26 mouse cellular contexts compared by ENCODE assay signal in genomic region chr4:35704126-35704525, GRCm38 (mm10).
DNase-seq lines count a peak whose midpoint lies in the region; ATAC-seq lines count a peak whose summit lies in the region.
"Had no signal": no experiment of that assay in that cellular context is flagged by ENCODE, and none has a peak within 500 bp of the region (broad histone marks: within the 10 kb centered on the region; RNA-seq: fewer than 3 reads in every experiment).

No protein-coding gene starts in this region.

- WGBS in embryonic facial prominence, embryonic 11.5 days: 26% methylated on average over 2 of the region's 2 CpGs
- WGBS in embryonic facial prominence, embryonic 10.5 days: 27% methylated on average over 2 of the region's 2 CpGs
- WGBS in neural tube, embryonic 11.5 days: 26% methylated on average over 2 of the region's 2 CpGs

- DNase-seq in embryonic facial prominence, embryonic 11.5 days (ENCODE audit: low spot score): peak; percentile 3
- DNase-seq in embryonic facial prominence, embryonic 10.5 days (ENCODE audit: low spot score): no peak
- no peak for DNase-seq in neural tube, embryonic 11.5 days (ENCODE audit: low spot score)
- no peak for DNase-seq in neural tube, embryonic 10.5 days (ENCODE audit: extremely low spot score, low spot score)
- DNase-seq in embryo, embryonic 11 days: peak; percentile 29
- DNase-seq in heart, adult 9 months (ENCODE audit: low spot score in 2 of 2): no peak
- no peak for DNase-seq in cerebellum, adult 9-11 months
- DNase-seq: adrenal gland, postnatal 10 days; adrenal gland, postnatal 36 days; B cell, adult 2 months; cerebellum, adult 18-20 months; cerebellum, adult 9-10 months; cerebellum, postnatal 25 days; gastrocnemius, postnatal 25 days; heart, adult 2 months had no signal

- H3K36me3 ChIP-seq in embryonic facial prominence, embryonic 11.5 days (replicated peaks; ENCODE audit: control insufficient read depth, insufficient read depth, low read depth, low read length): no peaks in the 10 kb centered on the region
- H3K36me3 ChIP-seq in embryonic facial prominence, embryonic 10.5 days (replicated peaks): no peaks in the 10 kb centered on the region
- H3K36me3 ChIP-seq in neural tube, embryonic 11.5 days (ENCODE audit: control insufficient read depth, insufficient read depth, low read length): no peaks in the 10 kb centered on the region
- H3K36me3 ChIP-seq: embryonic facial prominence, embryonic 13.5 days; forebrain, embryonic 12.5 days; forebrain, embryonic 15.5 days; G1E; intestine, embryonic 15.5 days had no signal

- H3K27me3 ChIP-seq in embryonic facial prominence, embryonic 11.5 days (ENCODE audit: control insufficient read depth, insufficient read depth, low read length): no peaks in the 10 kb centered on the region
- H3K27me3 ChIP-seq in embryonic facial prominence, embryonic 10.5 days (replicated peaks; ENCODE audit: low read depth, poor library complexity, severe bottlenecking): no peaks in the 10 kb centered on the region
- H3K27me3 ChIP-seq in neural tube, embryonic 11.5 days (ENCODE audit: control insufficient read depth, insufficient read depth, low read length): no peaks in the 10 kb centered on the region
- H3K27me3 ChIP-seq: CH12.LX; embryonic facial prominence, embryonic 13.5 days; forebrain, embryonic 12.5 days; forebrain, embryonic 15.5 days; hindbrain, embryonic 13.5 days; intestine, embryonic 15.5 days had no signal

- no peaks in the 10 kb centered on the region for H3K4me1 ChIP-seq in embryonic facial prominence, embryonic 11.5 days (ENCODE audit: control insufficient read depth, insufficient read depth, low read length)
- no peaks in the 10 kb centered on the region for H3K4me1 ChIP-seq in embryonic facial prominence, embryonic 10.5 days
- no peaks in the 10 kb centered on the region for H3K4me1 ChIP-seq in neural tube, embryonic 11.5 days (ENCODE audit: control insufficient read depth, insufficient read depth, low read length)
- H3K4me1 ChIP-seq: embryonic facial prominence, embryonic 13.5 days; forebrain, embryonic 15.5 days; intestine, embryonic 15.5 days had no signal

- ATAC-seq in embryonic facial prominence, embryonic 11.5 days (replicated peaks; ENCODE audit: insufficient number of reproducible peaks, low FRiP score, low TSS enrichment, low read depth): no peak
- 0 out of 2 replicates have a peak, but pooled peaks have one; percentile 28 for ATAC-seq in neural tube, embryonic 11.5 days (ENCODE audit: insufficient read depth, low FRiP score, low TSS enrichment)
- ATAC-seq: forebrain, embryonic 15.5 days; hindbrain, embryonic 16.5 days; intestine, embryonic 15.5 days; Patski had no signal

- no peaks in the 10 kb centered on the region for H3K9me3 ChIP-seq in embryonic facial prominence, embryonic 11.5 days (replicated peaks; ENCODE audit: control insufficient read depth, low read length)
- H3K9me3 ChIP-seq in embryonic facial prominence, embryonic 10.5 days: no peaks in the 10 kb centered on the region
- H3K9me3 ChIP-seq in neural tube, embryonic 11.5 days (ENCODE audit: control insufficient read depth, low read length): no peaks in the 10 kb centered on the region
- H3K9me3 ChIP-seq: embryonic facial prominence, embryonic 13.5 days; forebrain, embryonic 12.5 days; forebrain, embryonic 15.5 days; hindbrain, embryonic 13.5 days; intestine, embryonic 15.5 days had no signal

- no peak overlapping the region for H3K9ac ChIP-seq in embryonic facial prominence, embryonic 11.5 days (replicated peaks; ENCODE audit: low read length)
- no peak overlapping the region for H3K9ac ChIP-seq in neural tube, embryonic 11.5 days (ENCODE audit: low read length)
- H3K9ac ChIP-seq: embryonic facial prominence, embryonic 13.5 days; forebrain, embryonic 12.5 days; forebrain, embryonic 15.5 days; hindbrain, embryonic 13.5 days; intestine, embryonic 15.5 days had no signal

- no peak overlapping the region for H3K4me3 ChIP-seq in embryonic facial prominence, embryonic 11.5 days (ENCODE audit: low read depth, low read length)
- no peak overlapping the region for H3K4me3 ChIP-seq in embryonic facial prominence, embryonic 10.5 days
- H3K4me3 ChIP-seq in neural tube, embryonic 11.5 days (ENCODE audit: low read depth, low read length): no peak overlapping the region
- H3K4me3 ChIP-seq: embryonic facial prominence, embryonic 13.5 days; erythroblast, embryonic 14.5 days; forebrain, embryonic 12.5 days; forebrain, embryonic 15.5 days; heart, adult 2 months; hindbrain, embryonic 13.5 days; intestine, embryonic 15.5 days had no signal

- no peak overlapping the region for H3K4me2 ChIP-seq in embryonic facial prominence, embryonic 11.5 days (ENCODE audit: low read depth, low read length)
- H3K4me2 ChIP-seq in neural tube, embryonic 11.5 days (ENCODE audit: low read depth): no peak overlapping the region
- H3K4me2 ChIP-seq: embryonic facial prominence, embryonic 13.5 days; forebrain, embryonic 12.5 days; forebrain, embryonic 15.5 days; heart, embryonic 11.5 days; hindbrain, embryonic 13.5 days; intestine, embryonic 15.5 days had no signal

- H3K27ac ChIP-seq in embryonic facial prominence, embryonic 11.5 days (replicated peaks; ENCODE audit: low read depth, low read length): no peak overlapping the region
- no peak overlapping the region for H3K27ac ChIP-seq in embryonic facial prominence, embryonic 10.5 days (replicated peaks)
- no peak overlapping the region for H3K27ac ChIP-seq in neural tube, embryonic 11.5 days (ENCODE audit: low read depth, low read length)
- H3K27ac ChIP-seq: embryonic facial prominence, embryonic 13.5 days; forebrain, embryonic 12.5 days; forebrain, embryonic 15.5 days; heart, adult 2 months; hindbrain, embryonic 13.5 days; intestine, embryonic 15.5 days had no signal

Comparison
In these comparisons a context has a peak if more than half of its experiments do, and no peak if none do; other contexts are left out.
1. DNase-seq: peak in embryonic facial prominence, embryonic 11.5 days (single experiment) and embryo, embryonic 11 days (single experiment); none in embryonic facial prominence, embryonic 10.5 days (single experiment), neural tube, embryonic 11.5 days (single experiment), neural tube, embryonic 10.5 days (single experiment), heart, adult 9 months (0 of 2) and cerebellum, adult 9-11 months (single experiment).